Mouse (Mus musculus) megakaryocyte, embryonic 14.5 days (primary cell): ENCODE measurements around the gene Gm2115.

Source experiments
- FLI1 ChIP-seq: IDR thresholded peaks from 2 replicates; pipeline ENCODE4 v1.6.1; 2012; ENCODE audit warnings: low read length, inconsistent platforms, mixed read lengths
- GATA1 ChIP-seq: IDR thresholded peaks from 3 replicates; pipeline ENCODE4 v1.6.1; 2012; ENCODE audit warnings: mixed read lengths, low read length, inconsistent platforms, borderline replicate concordance

DNA sequence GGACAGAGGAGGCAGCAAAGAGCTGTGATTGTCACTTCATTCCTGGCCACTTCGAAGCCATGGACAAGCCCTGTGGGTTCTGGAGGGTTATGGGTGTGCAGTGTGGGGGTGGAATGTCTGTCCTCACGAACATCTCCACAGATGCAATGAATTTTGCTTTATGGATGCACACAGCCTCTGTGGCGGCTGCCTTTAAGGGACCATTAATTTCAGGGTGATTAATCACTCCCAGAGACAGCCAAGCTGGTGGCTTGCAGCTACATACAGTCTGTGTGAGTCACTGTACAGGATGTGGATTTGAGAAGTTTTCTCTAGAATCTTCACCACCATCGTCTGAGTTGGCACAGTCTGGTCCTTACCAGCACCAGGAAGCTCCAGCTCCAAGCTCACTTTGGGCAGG is 17.9 kb downstream of the Gm2115 start:
- TF ChIP-seq GATA1 (no peak), FLI1 (no peak)
